Mouse (Mus musculus) T-helper 1 cell (primary cell): ENCODE data around the gene Timm9.
"Not testable (repeated sequence)": the region's sequence is repeated elsewhere in the genome, so short reads cannot be mapped to it uniquely, and the experiment has no call there.

Source experiments
- in situ Hi-C: fragments of 300-600 bp; cut with MboI, MseI; formaldehyde crosslinking; loops from one replicate; pipeline ENCODE4 v1.15.1; 2025; ENCODE audit warnings: high pct_unique_total_duplicates

Gene Timm9

GRCm38 (mm10) chr12:71107216-71107771 lies 29.2 kb downstream of the Timm9 start:
- in situ Hi-C loops: no loop called here

- in situ Hi-C loops: not testable (repeated sequence)
Measured at GRCm38 (mm10) chr12:71104275-71104674, 32.2 kb downstream of the Timm9 start.

GRCm38 (mm10) chr12:71086331-71086730 lies 50.2 kb downstream of the Timm9 start:
- in situ Hi-C loops: no loop called here
